Mouse (Mus musculus): ENCODE data around the gene Krtap5-1. TPM values are rescaled to one million over a fixed set of nuclear protein-coding genes. Genes with fewer than 3 reads are reported as not detected.
A peak's percentile ranks its signal among the peaks of the same experiment; 100 is the strongest.
"Not testable (repeated sequence)": the region's sequence is repeated elsewhere in the genome, so short reads cannot be mapped to it uniquely, and the experiment has no call there.

The Krtap5-1 gene
- polyA plus RNA-seq, 1 experiment from 2014 or later, result not detected

DNA sequence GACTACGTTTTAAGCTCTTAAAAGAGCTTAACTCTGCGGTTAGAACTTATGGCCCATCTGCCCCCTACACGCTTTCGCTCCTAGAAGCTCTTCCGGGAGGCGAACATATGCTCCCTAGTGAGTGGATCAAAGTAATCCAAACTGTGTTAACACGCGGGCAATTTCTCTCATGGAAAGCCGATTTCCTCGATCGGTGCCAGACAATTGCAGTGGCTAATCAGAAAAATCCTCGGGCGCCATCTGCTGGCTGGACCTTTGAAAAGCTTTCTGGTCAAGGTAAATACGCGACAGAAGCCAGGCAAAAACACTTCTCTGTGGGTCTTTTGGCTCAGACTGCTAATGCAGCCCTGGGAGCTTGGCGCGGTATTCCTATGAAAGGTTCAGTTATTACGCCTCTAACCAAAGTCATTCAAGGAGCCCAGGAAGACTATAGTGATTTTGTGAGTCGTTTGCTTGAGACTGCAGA, 12.3 kb downstream of the Krtap5-1 start:
- Histone ChIP-seq H3K4me3 (ENCODE audit: low read depth, low read length) (peak overlapping the region; percentile 40), H3K9ac (ENCODE audit: low read length) (peak overlapping the region; percentile 73), H3K4me2 (peak overlapping the region; percentile 76), H3K27ac (ENCODE audit: low read depth, low read length) (peak overlapping the region; percentile 35; the same call in 1 of the 2 replicates), H3K4me1 (ENCODE audit: control insufficient read depth, insufficient read depth, low read length) (no peaks in the 10 kb centered on the region), H3K36me3 (ENCODE audit: control insufficient read depth, insufficient read depth, low read length) (no peaks in the 10 kb centered on the region), H3K27me3 (ENCODE audit: control insufficient read depth, insufficient read depth, low read length) (no peaks in the 10 kb centered on the region; the same call in 1 of the 2 replicates), H3K9me3 (ENCODE audit: control insufficient read depth, low read length) (no peaks in the 10 kb centered on the region)
- ATAC-seq (ENCODE audit: low FRiP score) (peak; percentile 84), DNase-seq (ENCODE audit: low spot score, missing footprints) (peak; percentile 100)
- WGBS, result under 1% methylated on average over 19 of the region's 19 CpGs

DNA sequence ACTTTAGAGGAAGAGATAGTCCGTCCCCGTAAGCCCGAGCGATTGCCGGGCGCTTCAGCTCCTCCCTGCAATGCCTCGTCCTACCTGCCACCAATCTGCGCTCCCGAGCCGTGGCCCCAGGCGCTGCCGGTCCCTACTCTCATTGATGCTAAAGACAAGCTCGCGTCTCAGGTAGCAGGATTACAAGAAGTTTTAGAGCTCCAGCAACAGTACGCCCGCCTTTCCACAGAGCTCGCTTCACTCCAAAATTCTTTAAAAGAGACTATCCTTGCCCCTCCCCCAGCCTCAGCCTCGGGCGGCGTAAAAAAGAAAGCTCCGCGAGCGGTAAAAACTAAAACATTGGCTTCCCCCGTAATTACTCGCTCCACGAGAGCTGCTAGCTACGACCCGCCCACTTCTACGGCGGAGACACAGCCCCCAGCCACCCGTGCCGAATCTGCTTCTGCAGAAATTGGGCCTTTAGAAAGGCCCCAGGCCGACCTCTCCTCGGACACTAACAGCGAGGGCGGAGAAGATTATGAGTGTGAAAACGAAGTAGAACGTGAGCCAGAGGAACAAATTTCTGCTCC, 12.8 kb downstream of the Krtap5-1 start:
- no peaks in the 10 kb centered on the region for H3K4me1 ChIP-seq (ENCODE audit: control insufficient read depth, insufficient read depth, low read length)
- peak overlapping the region; percentile 76 for H3K4me2 ChIP-seq
- ATAC-seq (ENCODE audit: low FRiP score) (peak; percentile 76), DNase-seq (ENCODE audit: low spot score, missing footprints) (peak; percentile 96)
- no peaks in the 10 kb centered on the region for H3K36me3 ChIP-seq (ENCODE audit: control insufficient read depth, insufficient read depth, low read length)
- H3K4me3 ChIP-seq (ENCODE audit: low read depth, low read length), result peak overlapping the region; percentile 40
- under 1% methylated on average over 38 of the region's 38 CpGs for WGBS
- no peaks in the 10 kb centered on the region for H3K9me3 ChIP-seq (ENCODE audit: control insufficient read depth, low read length)
- H3K27ac ChIP-seq (ENCODE audit: low read depth, low read length), result peak overlapping the region; percentile 35; the same call in 1 of the 2 replicates
- H3K27me3 ChIP-seq (ENCODE audit: control insufficient read depth, insufficient read depth, low read length), result no peaks in the 10 kb centered on the region; the same call in 1 of the 2 replicates
- peak overlapping the region; percentile 73 for H3K9ac ChIP-seq (ENCODE audit: low read length)

DNA sequence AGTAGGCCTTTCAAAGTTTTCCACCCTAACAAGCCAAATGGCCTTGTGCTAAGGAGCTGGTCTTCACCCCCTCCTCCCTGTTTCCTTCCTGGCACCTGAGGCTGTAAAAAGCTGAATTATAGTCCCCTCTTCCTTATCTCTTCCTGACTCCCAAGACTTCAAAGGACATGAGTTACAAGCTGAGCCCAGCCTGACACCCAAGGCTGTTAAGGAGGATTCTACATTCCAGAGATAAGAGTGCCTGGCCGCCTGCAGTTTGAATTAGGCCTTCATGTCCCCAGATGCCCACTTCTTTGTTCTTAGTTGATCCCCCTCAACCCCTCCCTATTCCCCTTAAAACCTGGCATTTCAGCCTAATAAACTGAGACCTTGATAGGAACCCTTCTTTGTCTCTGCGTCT, 14.1 kb downstream of the Krtap5-1 start:
- H3K27ac ChIP-seq (ENCODE audit: low read depth, low read length); H3K9me3 ChIP-seq (ENCODE audit: control insufficient read depth, low read length); H3K4me1 ChIP-seq (ENCODE audit: control insufficient read depth, insufficient read depth, low read length); DNase-seq (ENCODE audit: low spot score, missing footprints); H3K27me3 ChIP-seq (ENCODE audit: control insufficient read depth, insufficient read depth, low read length); H3K9ac ChIP-seq (ENCODE audit: low read length); H3K4me3 ChIP-seq (ENCODE audit: low read depth, low read length); H3K36me3 ChIP-seq (ENCODE audit: control insufficient read depth, insufficient read depth, low read length); H3K4me2 ChIP-seq; ATAC-seq (ENCODE audit: low FRiP score): not testable (repeated sequence)
- 7% methylated on average over 2 of the region's 2 CpGs for WGBS

DNA sequence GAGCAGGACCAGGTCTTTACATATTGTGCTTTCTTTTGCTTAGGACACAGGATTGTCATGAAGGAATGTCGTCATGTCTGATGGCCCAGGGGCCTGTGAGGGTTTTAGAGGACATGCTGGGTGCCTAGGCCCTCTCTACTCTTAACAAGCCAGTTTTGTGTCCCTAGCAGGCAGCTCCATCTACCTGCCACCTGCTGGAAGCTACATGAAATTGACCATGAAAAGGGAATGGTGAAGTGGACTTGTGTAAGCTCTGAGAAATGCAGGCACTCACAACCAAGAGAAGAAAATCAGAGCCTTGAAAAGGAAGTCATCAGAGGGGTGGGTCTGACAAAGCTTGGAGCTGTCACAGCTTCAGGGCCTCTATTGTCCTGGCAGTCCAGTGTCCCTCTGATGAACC, 17.6 kb downstream of the Krtap5-1 start:
- not testable (repeated sequence) for ATAC-seq (ENCODE audit: low FRiP score); H3K4me1 ChIP-seq (ENCODE audit: control insufficient read depth, insufficient read depth, low read length); H3K27me3 ChIP-seq (ENCODE audit: control insufficient read depth, insufficient read depth, low read length); H3K4me2 ChIP-seq; H3K27ac ChIP-seq (ENCODE audit: low read depth, low read length); H3K9ac ChIP-seq (ENCODE audit: low read length); H3K4me3 ChIP-seq (ENCODE audit: low read depth, low read length); H3K36me3 ChIP-seq (ENCODE audit: control insufficient read depth, insufficient read depth, low read length); H3K9me3 ChIP-seq (ENCODE audit: control insufficient read depth, low read length); DNase-seq (ENCODE audit: low spot score, missing footprints)
- 62% methylated on average over 1 of the region's 1 CpGs for WGBS

DNA sequence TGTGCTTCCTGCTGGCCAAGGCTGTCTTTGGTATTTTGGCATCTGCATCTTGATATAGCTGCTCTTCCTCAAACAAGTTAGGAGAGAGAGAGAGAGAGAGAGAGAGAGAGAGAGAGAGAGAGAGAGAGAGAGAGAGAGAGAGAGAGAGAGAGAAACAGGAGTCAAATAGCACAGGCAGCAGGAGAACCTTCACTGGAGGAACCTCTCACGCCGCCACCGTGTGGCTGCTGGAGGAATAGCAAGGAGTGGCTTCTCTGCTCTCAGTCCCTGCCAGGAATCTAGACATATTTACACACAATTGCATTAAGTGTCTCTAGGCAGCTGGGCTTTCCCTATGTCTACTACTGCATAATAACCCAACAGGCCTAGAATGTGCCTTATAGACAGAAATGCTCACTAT, 18.7 kb downstream of the Krtap5-1 start:
- ATAC-seq (ENCODE audit: low FRiP score); H3K4me3 ChIP-seq (ENCODE audit: low read depth, low read length); H3K9ac ChIP-seq (ENCODE audit: low read length); H3K36me3 ChIP-seq (ENCODE audit: control insufficient read depth, insufficient read depth, low read length); H3K4me2 ChIP-seq; H3K27ac ChIP-seq (ENCODE audit: low read depth, low read length); H3K27me3 ChIP-seq (ENCODE audit: control insufficient read depth, insufficient read depth, low read length); H3K9me3 ChIP-seq (ENCODE audit: control insufficient read depth, low read length); H3K4me1 ChIP-seq (ENCODE audit: control insufficient read depth, insufficient read depth, low read length): not testable (repeated sequence)
- 0% methylated on average over 3 of the region's 3 CpGs for WGBS
- peak; percentile 92 for DNase-seq (ENCODE audit: low spot score, missing footprints)

DNA sequence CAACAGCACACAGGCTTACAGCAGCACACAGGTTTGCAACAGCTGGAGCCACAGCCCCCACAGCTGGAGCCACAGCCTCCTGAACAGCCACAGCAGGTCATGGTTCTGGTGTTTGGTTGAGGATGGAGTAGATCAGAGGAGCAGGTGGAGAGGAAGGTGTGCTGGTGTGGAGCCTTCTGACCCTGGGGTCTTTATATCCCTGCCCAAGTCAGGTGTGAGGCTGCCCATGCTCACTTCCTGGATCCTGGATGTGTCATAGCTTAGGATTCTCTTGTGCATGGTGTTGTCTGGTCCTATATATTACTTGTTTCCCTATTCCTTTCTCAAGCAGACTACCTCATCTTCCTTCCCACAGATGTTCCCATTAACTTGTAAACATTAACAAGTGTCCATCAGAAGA, 22.7 kb downstream of the Krtap5-1 start, which contains the start of gene Gm4559:
Gene Gm4559 (minus strand): TSS at position 101 of the 400 bp plus-strand sequence.
- H3K27me3 ChIP-seq (ENCODE audit: control insufficient read depth, insufficient read depth, low read length); H3K9ac ChIP-seq (ENCODE audit: low read length); H3K4me2 ChIP-seq; H3K9me3 ChIP-seq (ENCODE audit: control insufficient read depth, low read length); H3K27ac ChIP-seq (ENCODE audit: low read depth, low read length); ATAC-seq (ENCODE audit: low FRiP score); H3K36me3 ChIP-seq (ENCODE audit: control insufficient read depth, insufficient read depth, low read length); H3K4me1 ChIP-seq (ENCODE audit: control insufficient read depth, insufficient read depth, low read length); H3K4me3 ChIP-seq (ENCODE audit: low read depth, low read length); DNase-seq (ENCODE audit: low spot score, missing footprints): not testable (repeated sequence)

DNA sequence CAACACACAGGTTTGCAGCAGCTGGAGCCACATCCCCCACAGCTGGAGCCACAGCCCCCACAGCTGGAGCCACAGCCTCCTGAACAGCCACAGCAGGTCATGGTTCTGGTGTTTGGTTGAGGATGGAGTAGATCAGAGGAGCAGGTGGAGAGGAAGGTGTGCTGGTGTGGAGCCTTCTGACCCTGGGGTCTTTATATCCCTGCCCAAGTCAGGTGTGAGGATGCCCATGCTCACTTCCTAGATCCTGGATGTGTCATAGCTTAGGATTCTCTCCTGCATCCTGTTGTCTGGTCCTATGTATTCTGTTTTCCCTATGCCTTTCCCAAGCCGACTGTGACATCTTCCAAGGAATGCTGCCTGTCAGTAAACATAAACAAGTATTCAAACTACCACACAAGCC, 38.7 kb downstream of the Krtap5-1 start, which contains the start of gene Gm2431:
Gene Gm2431 (minus strand): TSS at position 101 of the 400 bp plus-strand sequence.
- H3K27me3 ChIP-seq (ENCODE audit: control insufficient read depth, insufficient read depth, low read length); H3K9ac ChIP-seq (ENCODE audit: low read length); DNase-seq (ENCODE audit: low spot score, missing footprints); ATAC-seq (ENCODE audit: low FRiP score); H3K4me3 ChIP-seq (ENCODE audit: low read depth, low read length); H3K36me3 ChIP-seq (ENCODE audit: control insufficient read depth, insufficient read depth, low read length); H3K4me1 ChIP-seq (ENCODE audit: control insufficient read depth, insufficient read depth, low read length); H3K27ac ChIP-seq (ENCODE audit: low read depth, low read length); H3K9me3 ChIP-seq (ENCODE audit: control insufficient read depth, low read length); H3K4me2 ChIP-seq: not testable (repeated sequence)
- 63% methylated on average over 1 of the region's 1 CpGs for WGBS

DNA sequence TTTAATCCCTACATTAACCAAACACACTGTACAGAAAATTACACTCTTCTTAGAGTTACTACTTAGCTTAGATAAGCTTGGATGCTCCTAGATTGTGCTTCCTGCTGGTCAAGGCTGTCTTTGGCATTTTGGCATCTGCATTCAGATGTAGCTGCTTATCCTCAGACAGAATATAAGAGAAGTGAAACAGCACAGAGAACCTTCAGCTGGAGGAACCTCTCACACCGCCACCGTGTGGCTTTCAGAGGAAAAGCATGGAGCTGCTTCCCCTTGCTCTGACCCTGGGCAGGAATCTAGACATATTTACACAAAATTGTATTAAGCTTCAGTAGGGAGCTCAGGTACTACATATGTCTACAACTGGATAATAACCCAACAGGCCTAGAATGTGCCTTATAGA, 41.4 kb downstream of the Krtap5-1 start:
- no peaks in the 10 kb centered on the region for H3K4me1 ChIP-seq (ENCODE audit: control insufficient read depth, insufficient read depth, low read length)
- ATAC-seq (ENCODE audit: low FRiP score) (no peak), DNase-seq (ENCODE audit: low spot score, missing footprints) (no peak)
- no peak overlapping the region for H3K4me3 ChIP-seq (ENCODE audit: low read depth, low read length)
- H3K9me3 ChIP-seq (ENCODE audit: control insufficient read depth, low read length), result no peaks in the 10 kb centered on the region
- no peak overlapping the region for H3K27ac ChIP-seq (ENCODE audit: low read depth, low read length)
- H3K9ac ChIP-seq (ENCODE audit: low read length), result no peak overlapping the region
- 2% methylated on average over 2 of the region's 2 CpGs for WGBS
- no peaks in the 10 kb centered on the region for H3K36me3 ChIP-seq (ENCODE audit: control insufficient read depth, insufficient read depth, low read length)
- no peak overlapping the region for H3K4me2 ChIP-seq
- H3K27me3 ChIP-seq (ENCODE audit: control insufficient read depth, insufficient read depth, low read length), result no peaks in the 10 kb centered on the region

DNA sequence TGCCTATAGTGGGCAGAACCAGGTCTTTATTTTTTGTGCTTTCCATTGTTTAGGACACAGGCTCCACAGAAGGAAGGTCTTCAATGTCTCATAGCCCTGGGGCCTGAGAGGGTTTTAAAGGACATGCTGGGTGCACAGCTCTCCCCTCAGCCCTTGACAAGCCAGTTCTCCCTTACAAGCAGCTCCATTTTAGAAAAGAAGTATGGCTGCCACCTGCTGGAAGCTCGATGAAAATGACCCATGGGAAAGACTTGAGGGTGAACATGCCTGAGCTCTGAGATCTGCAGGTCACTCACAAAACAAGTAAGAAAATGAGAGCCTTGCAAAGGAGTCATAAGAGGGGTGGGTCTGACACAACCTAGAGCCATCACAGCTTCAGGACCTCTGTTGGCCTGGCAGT, 47.1 kb downstream of the Krtap5-1 start:
- Histone ChIP-seq H3K9me3 (ENCODE audit: control insufficient read depth, low read length) (no peaks in the 10 kb centered on the region), H3K4me2 (no peak overlapping the region), H3K27me3 (ENCODE audit: control insufficient read depth, insufficient read depth, low read length) (no peaks in the 10 kb centered on the region), H3K9ac (ENCODE audit: low read length) (no peak overlapping the region), H3K4me3 (ENCODE audit: low read depth, low read length) (no peak overlapping the region), H3K4me1 (ENCODE audit: control insufficient read depth, insufficient read depth, low read length) (no peaks in the 10 kb centered on the region), H3K27ac (ENCODE audit: low read depth, low read length) (no peak overlapping the region), H3K36me3 (ENCODE audit: control insufficient read depth, insufficient read depth, low read length) (no peaks in the 10 kb centered on the region)
- ATAC-seq (ENCODE audit: low FRiP score), result no peak
- 0% methylated on average over 1 of the region's 1 CpGs for WGBS
- no peak for DNase-seq (ENCODE audit: low spot score, missing footprints)
